25 mouse cellular contexts compared by ENCODE assay signal in genomic region chr5:150490285-150490684, GRCm38 (mm10). TPM values are rescaled to one million over a fixed set of nuclear protein-coding genes. Genes with fewer than 3 reads are reported as not detected.
"Had no signal": no experiment of that assay in that cellular context is flagged by ENCODE, and none has a peak within 500 bp of the region (broad histone marks: within the 10 kb centered on the region; RNA-seq: fewer than 3 reads in every experiment).

No protein-coding gene starts in this region.

- H3K4me2 ChIP-seq: liver, embryonic 13.5 days; midbrain, embryonic 13.5 days; neural tube, embryonic 13.5 days had no signal

- H3K27ac ChIP-seq: left cerebral cortex, adult 2 months; liver, embryonic 13.5 days; midbrain, embryonic 10.5 days; midbrain, embryonic 13.5 days; neural tube, embryonic 13.5 days had no signal

- DNase-seq: kidney, adult 18-20 months; kidney, postnatal 10 days; layer of hippocampus, postnatal 36 days; liver, embryonic 13.5 days; lung, adult 2 months; lung, postnatal 36 days; retina, postnatal 1 day; right cerebral cortex, postnatal 25 days; thymus, postnatal 25 days had no signal

- H3K36me3 ChIP-seq: liver, embryonic 13.5 days; midbrain, embryonic 10.5 days had no signal

- H3K4me3 ChIP-seq: left cerebral cortex, adult 2 months; liver, embryonic 13.5 days; megakaryocyte, embryonic 14.5 days; midbrain, embryonic 10.5 days; midbrain, embryonic 13.5 days; myocyte; neural tube, embryonic 13.5 days had no signal

- H3K27me3 ChIP-seq: liver, embryonic 13.5 days; megakaryocyte, embryonic 14.5 days; midbrain, embryonic 13.5 days; neural tube, embryonic 13.5 days had no signal

- H3K9me3 ChIP-seq: liver, embryonic 13.5 days; megakaryocyte, embryonic 14.5 days; midbrain, embryonic 10.5 days; midbrain, embryonic 13.5 days; neural tube, embryonic 13.5 days had no signal

- ATAC-seq: inflammation-experienced regulatory T-cells, adult 6 months; intestine, embryonic 16.5 days; lung, postnatal 0 days; midbrain, embryonic 13.5 days; midbrain, embryonic 16.5 days had no signal

- H3K9ac ChIP-seq: liver, embryonic 13.5 days; midbrain, embryonic 13.5 days; neural tube, embryonic 13.5 days had no signal

- H3K4me1 ChIP-seq: liver, embryonic 13.5 days; megakaryocyte, embryonic 14.5 days; midbrain, embryonic 10.5 days; midbrain, embryonic 13.5 days; neural tube, embryonic 13.5 days had no signal

RNA-seq across cellular contexts. Expression of gene Zar1l, which starts 27.7 kb away (rescaled TPM):
- polyA plus RNA-seq: inflammation-experienced regulatory T-cells, adult 6 months; intestine, embryonic 16.5 days; limb, embryonic 14.5 days; liver, adult 2 months; liver, embryonic 13.5 days; liver, embryonic 16.5 days; lung, adult 2 months; lung, postnatal 0 days; midbrain, embryonic 10.5 days; midbrain, embryonic 13.5 days; midbrain, embryonic 16.5 days; myocyte; neural tube, embryonic 13.5 days; small intestine, adult 2 months; spleen, adult 2 months; thymus, postnatal 0 days had no signal
